Mouse (Mus musculus): Measurements from ENCODE around the gene Nfix. TPM values are rescaled to one million over a fixed set of nuclear protein-coding genes. Genes with fewer than 3 reads are reported as not detected.

The Nfix gene
- total and polyA plus RNA-seq, 2 experiments from 2014 or later: 53.7 to 62.5 TPM

DNA sequence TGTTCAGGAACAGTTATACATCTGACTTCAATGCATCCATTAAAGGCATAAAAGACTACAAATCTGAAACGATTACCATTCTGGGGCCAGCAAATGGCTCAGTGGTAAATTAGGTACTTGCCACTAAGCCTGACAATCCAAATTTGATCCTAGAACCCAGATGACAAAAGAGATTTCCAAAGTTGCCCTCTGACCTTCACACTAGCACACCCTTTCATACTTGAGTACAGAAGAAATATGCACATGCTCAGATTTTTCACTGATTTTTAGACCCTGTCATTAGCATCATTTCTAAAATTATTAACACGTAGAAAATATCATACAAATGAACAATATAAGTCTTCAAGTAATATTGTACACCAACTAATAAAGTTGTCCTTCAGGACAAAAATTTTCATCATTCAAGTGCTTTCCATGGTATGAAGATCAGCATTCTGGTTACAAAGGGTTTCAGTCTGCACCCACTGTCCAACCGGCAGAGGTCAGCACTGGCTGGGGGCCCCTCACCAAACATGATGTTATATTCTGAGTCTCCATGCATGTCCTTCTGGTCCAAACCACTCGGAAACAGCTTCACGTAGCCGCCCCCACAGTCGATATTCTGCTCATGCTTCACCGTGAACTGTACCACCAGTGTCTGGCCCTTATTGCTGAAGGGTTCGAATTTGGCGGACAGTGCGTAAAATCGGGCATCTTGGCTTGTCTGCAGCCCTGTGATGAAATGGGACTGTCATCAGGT, 45.4 kb upstream of the Nfix start:
- no peaks in the 10 kb centered on the region for H3K9me3 ChIP-seq (ENCODE audit: low read length)
- 17% methylated on average over 12 of the region's 12 CpGs for WGBS
- peak; percentile 74 for TF ChIP-seq CTCF (IDR thresholded peaks at IDR 0.05)
- peaks cover 35% of the 10 kb centered on the region for H3K36me3 ChIP-seq (ENCODE audit: insufficient read depth, low read length)
- peak overlapping the region; percentile 81 for H3K9ac ChIP-seq (replicated peaks; ENCODE audit: low read length, poor library complexity, severe bottlenecking)
- peak overlapping the region; percentile 89 for H3K4me3 ChIP-seq (ENCODE audit: low read depth, low read length)
- H3K27me3 ChIP-seq (ENCODE audit: insufficient read depth, low read length): no peaks in the 10 kb centered on the region
- ATAC-seq (ENCODE audit: low FRiP score) (no peak), DNase-seq (ENCODE audit: low spot score) (peak; percentile 57)
- 0 out of 2 replicates have a peak, but pooled peaks cover 4% of the 10 kb centered on the region for H3K4me1 ChIP-seq (ENCODE audit: insufficient read depth, low read length)
- peak overlapping the region; percentile 89 for H3K4me2 ChIP-seq (ENCODE audit: low read depth, low read length, poor library complexity, severe bottlenecking)
- H3K27ac ChIP-seq (ENCODE audit: low read depth, low read length): peak overlapping the region; percentile 91

DNA sequence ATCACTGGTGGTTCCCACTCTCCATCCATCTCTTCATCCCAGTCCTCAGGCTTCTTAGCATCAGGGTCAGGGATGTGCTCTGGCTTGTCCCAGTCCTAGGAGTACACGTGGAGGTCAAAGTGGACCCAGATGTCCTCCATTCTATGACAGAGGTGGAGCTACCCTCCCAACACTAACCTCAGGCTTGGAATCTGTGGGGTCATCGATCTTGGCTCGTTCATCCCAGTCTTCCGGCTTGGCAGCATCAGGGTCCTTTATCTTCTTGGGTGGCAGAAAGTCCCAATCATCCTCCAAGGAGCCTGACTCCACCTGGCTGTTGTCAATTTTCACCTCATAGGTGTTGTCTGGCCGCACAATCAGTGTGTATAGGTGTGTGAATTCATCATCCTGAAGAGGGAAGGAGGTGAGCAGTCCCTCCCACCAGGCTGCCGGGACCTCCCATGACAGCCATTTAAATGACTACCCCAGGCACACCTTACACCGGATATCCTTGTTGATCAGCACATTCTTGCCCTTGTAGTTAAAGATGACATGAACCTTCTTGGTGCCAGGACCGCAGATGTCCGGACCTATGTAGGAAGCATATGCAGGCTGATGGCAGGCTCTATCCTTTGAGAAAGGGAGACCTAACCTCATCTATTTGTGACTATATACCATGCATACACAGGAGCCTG, 44.4 kb upstream of the Nfix start:
- TF ChIP-seq CTCF (IDR thresholded peaks at IDR 0.05): no peak
- Histone ChIP-seq H3K36me3 (ENCODE audit: insufficient read depth, low read length) (peaks cover 35% of the 10 kb centered on the region), H3K27ac (ENCODE audit: low read depth, low read length) (no peak overlapping the region), H3K4me2 (ENCODE audit: low read depth, low read length, poor library complexity, severe bottlenecking) (peak overlapping the region; percentile 89), H3K9ac (replicated peaks; ENCODE audit: low read length, poor library complexity, severe bottlenecking) (peak overlapping the region; percentile 24; the same call in 1 of the 2 replicates), H3K9me3 (ENCODE audit: low read length) (no peaks in the 10 kb centered on the region), H3K4me3 (ENCODE audit: low read depth, low read length) (peak overlapping the region; percentile 89; the same call in 1 of the 2 replicates), H3K4me1 (ENCODE audit: insufficient read depth, low read length) (peaks cover 5% of the 10 kb centered on the region; the same call in 1 of the 2 replicates), H3K27me3 (ENCODE audit: insufficient read depth, low read length) (no peaks in the 10 kb centered on the region)
- ATAC-seq (ENCODE audit: low FRiP score) (no peak), DNase-seq (ENCODE audit: low spot score) (no peak)
- 89% methylated on average over 9 of the region's 9 CpGs for WGBS

DNA sequence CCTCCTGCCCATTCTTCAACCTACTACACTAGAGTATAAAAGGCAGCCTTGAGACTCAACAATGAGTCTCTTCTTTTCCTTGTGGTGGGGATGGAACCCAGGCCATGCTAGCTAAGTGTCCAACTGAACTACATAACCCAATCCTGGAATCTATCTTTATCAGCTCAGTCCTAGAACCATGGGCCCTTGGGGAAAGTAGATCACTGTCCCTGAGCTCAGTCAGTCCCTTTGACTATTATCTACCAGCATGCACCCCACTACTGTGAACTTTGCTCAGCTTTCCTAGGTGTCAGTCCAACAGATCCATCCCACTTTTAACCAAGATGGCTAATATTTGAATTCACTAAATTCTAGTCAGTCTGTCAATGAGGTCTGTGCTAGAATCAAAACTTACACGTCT, 41.4 kb upstream of the Nfix start:
- Histone ChIP-seq H3K9me3 (ENCODE audit: low read length) (no peaks in the 10 kb centered on the region), H3K27ac (ENCODE audit: low read depth, low read length) (0 out of 2 replicates have a peak overlapping the region, but pooled peaks have one; percentile 32), H3K4me3 (ENCODE audit: low read depth, low read length) (no peak overlapping the region), H3K4me1 (ENCODE audit: insufficient read depth, low read length) (peaks cover 9% of the 10 kb centered on the region; the same call in 1 of the 2 replicates), H3K9ac (replicated peaks; ENCODE audit: low read length, poor library complexity, severe bottlenecking) (no peak overlapping the region), H3K36me3 (ENCODE audit: insufficient read depth, low read length) (peaks cover 55% of the 10 kb centered on the region), H3K27me3 (ENCODE audit: insufficient read depth, low read length) (no peaks in the 10 kb centered on the region), H3K4me2 (ENCODE audit: low read depth, low read length, poor library complexity, severe bottlenecking) (no peak overlapping the region)
- no peak for TF ChIP-seq CTCF (IDR thresholded peaks at IDR 0.05)
- ATAC-seq (ENCODE audit: low FRiP score): no peak
- no peak for DNase-seq (ENCODE audit: low spot score)
- WGBS: 82% methylated on average over 1 of the region's 1 CpGs

DNA sequence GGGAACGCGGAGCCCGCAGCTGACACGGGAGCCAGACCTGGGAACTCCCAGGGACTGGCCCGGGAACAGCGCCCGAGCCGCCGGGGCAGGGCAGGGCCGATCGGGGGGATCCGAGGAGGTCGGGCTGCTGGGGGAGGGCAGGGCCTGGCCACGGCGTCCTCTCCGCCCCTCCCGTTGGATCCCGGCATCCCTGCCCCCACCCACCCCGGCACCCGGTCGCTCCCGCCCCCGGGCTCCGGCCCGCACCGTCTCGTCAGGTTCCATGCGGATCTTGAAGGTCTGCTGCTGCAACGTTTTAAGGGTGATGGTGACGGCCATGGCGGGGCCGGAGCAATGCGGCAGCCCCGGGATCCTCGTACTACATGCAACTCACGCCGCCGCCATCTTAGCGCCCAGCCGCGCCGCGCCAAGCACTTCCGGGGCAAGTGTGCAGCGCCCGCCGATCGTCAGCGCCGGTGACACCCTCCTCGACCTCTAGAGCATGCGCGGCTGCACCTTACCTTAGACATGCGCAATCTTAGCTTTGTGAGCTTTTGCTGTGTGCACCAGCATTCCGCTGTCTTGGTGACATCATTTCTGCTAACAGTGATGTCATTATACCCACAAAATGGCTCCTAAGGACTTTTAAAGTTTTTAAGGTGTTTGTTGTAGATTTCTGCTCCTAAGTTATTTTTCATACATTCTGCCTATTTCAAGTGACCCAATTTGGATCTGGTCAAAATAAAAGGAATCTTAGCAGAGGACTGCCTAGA, 40.3 kb upstream of the Nfix start, which contains the start of gene Rad23a:
TSS of gene Rad23a (minus strand) at position 418 of the 752 bp plus-strand sequence.
- Histone ChIP-seq H3K4me2 (ENCODE audit: low read depth, low read length, poor library complexity, severe bottlenecking) (peak within 1 kb of the TSS; percentile 76), H3K9ac (replicated peaks; ENCODE audit: low read length, poor library complexity, severe bottlenecking) (peak within 1 kb of the TSS; percentile 96), H3K4me3 (ENCODE audit: low read depth, low read length) (peak within 1 kb of the TSS; percentile 79), H3K36me3 (ENCODE audit: insufficient read depth, low read length) (peaks cover 66% of the 10 kb centered on the region), H3K27ac (ENCODE audit: low read depth, low read length) (peak within 1 kb of the TSS; percentile 82), H3K4me1 (ENCODE audit: insufficient read depth, low read length) (peaks cover 9% of the 10 kb centered on the region; the same call in 1 of the 2 replicates), H3K9me3 (ENCODE audit: low read length) (no peaks in the 10 kb centered on the region), H3K27me3 (ENCODE audit: insufficient read depth, low read length) (no peaks in the 10 kb centered on the region)
- DNase-seq (ENCODE audit: low spot score) (peak; percentile 98), ATAC-seq (ENCODE audit: low FRiP score) (peak; percentile 93)
- TF ChIP-seq CTCF (IDR thresholded peaks at IDR 0.05): no peak; the same call in 1 of the 2 replicates
- under 1% methylated on average over 48 of the region's 55 CpGs for WGBS

DNA sequence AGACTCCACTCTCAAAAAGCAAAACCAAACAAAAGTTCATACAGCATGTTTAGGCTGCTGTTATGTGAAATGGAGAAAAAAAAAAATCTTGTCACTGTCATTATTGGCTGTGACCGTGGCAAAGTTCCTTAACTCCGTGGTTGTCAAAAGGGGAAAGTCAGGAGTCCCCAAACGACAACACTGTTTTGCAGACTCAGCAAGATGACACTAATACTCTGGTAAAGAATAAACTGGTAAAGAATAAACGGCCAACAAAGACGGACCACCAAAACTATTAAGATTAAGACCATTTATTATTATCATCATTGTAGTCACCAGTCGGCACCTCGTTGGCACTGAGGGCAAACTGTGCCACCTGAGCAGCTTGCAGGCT, 39.7 kb upstream of the Nfix start:
- H3K27ac ChIP-seq (ENCODE audit: low read depth, low read length): peak overlapping the region; percentile 82
- ATAC-seq (ENCODE audit: low FRiP score) (no peak), DNase-seq (ENCODE audit: low spot score) (no peak)
- peak overlapping the region; percentile 79 for H3K4me3 ChIP-seq (ENCODE audit: low read depth, low read length)
- WGBS: 1% methylated on average over 7 of the region's 7 CpGs
- H3K4me1 ChIP-seq (ENCODE audit: insufficient read depth, low read length): peaks cover 9% of the 10 kb centered on the region; the same call in 1 of the 2 replicates
- H3K27me3 ChIP-seq (ENCODE audit: insufficient read depth, low read length): no peaks in the 10 kb centered on the region
- H3K9ac ChIP-seq (replicated peaks; ENCODE audit: low read length, poor library complexity, severe bottlenecking): peak overlapping the region; percentile 96
- H3K4me2 ChIP-seq (ENCODE audit: low read depth, low read length, poor library complexity, severe bottlenecking): peak overlapping the region; percentile 76
- peaks cover 70% of the 10 kb centered on the region for H3K36me3 ChIP-seq (ENCODE audit: insufficient read depth, low read length)
- H3K9me3 ChIP-seq (ENCODE audit: low read length): no peaks in the 10 kb centered on the region
- TF ChIP-seq CTCF (IDR thresholded peaks at IDR 0.05): no peak
